Mouse (Mus musculus): ENCODE measurements at regions not wholly inside any gene's neighbourhood (a gene's known extent, or its start where the extent isn't known, plus 50 kb on each side); places are given as distances from the start of the nearest gene placed in this dataset.

- H3K9me3 ChIP-seq, result no peaks in the 10 kb centered on the region
- no peaks in the 10 kb centered on the region for H3K36me3 ChIP-seq
- no peak overlapping the region for H3K27ac ChIP-seq
- H3K4me2 ChIP-seq, result no peak overlapping the region
- no peak for ATAC-seq (ENCODE audit: low FRiP score)
- peaks cover 5% of the 10 kb centered on the region; the same call in 1 of the 2 replicates for H3K4me1 ChIP-seq (replicated peaks)
- H3K27me3 ChIP-seq, result no peaks in the 10 kb centered on the region
- 80% methylated on average over 2 of the region's 2 CpGs for WGBS
- H3K4me3 ChIP-seq, result no peak overlapping the region
- no peak overlapping the region for H3K9ac ChIP-seq
Measured at GRCm38 (mm10) chr1:80854945-80855656, 96.8 kb upstream of the Dock10 start.

- Histone ChIP-seq H3K4me1 (replicated peaks) (peaks cover 5% of the 10 kb centered on the region; the same call in 1 of the 2 replicates), H3K4me2 (peak overlapping the region; percentile 21; the same call in 1 of the 2 replicates), H3K27ac (no peak overlapping the region), H3K9ac (no peak overlapping the region), H3K9me3 (no peaks in the 10 kb centered on the region), H3K4me3 (no peak overlapping the region), H3K36me3 (no peaks in the 10 kb centered on the region), H3K27me3 (no peaks in the 10 kb centered on the region)
- WGBS, result 58% methylated on average over 7 of the region's 7 CpGs
- peak; percentile 80 for ATAC-seq (ENCODE audit: low FRiP score)
Measured at GRCm38 (mm10) chr1:80854289-80854701, 96.0 kb upstream of the Dock10 start.

- Histone ChIP-seq H3K9me3 (no peaks in the 10 kb centered on the region), H3K27me3 (no peaks in the 10 kb centered on the region), H3K9ac (no peak overlapping the region), H3K36me3 (no peaks in the 10 kb centered on the region), H3K27ac (no peak overlapping the region), H3K4me1 (replicated peaks) (peaks cover 5% of the 10 kb centered on the region; the same call in 1 of the 2 replicates), H3K4me3 (no peak overlapping the region), H3K4me2 (no peak overlapping the region)
- WGBS, result 38% methylated on average over 2 of the region's 2 CpGs
- no peak for ATAC-seq (ENCODE audit: low FRiP score)
Measured at GRCm38 (mm10) chr1:80852761-80853160, 94.4 kb upstream of the Dock10 start.

- Histone ChIP-seq H3K4me2 (no peak overlapping the region), H3K4me1 (replicated peaks) (no peaks in the 10 kb centered on the region), H3K27ac (no peak overlapping the region), H3K27me3 (no peaks in the 10 kb centered on the region), H3K9ac (no peak overlapping the region), H3K4me3 (no peak overlapping the region), H3K36me3 (no peaks in the 10 kb centered on the region), H3K9me3 (no peaks in the 10 kb centered on the region)
- ATAC-seq (ENCODE audit: low FRiP score), result peak; percentile 52; the same call in 1 of the 2 replicates
Measured at GRCm38 (mm10) chr1:80830196-80830794, 72.0 kb upstream of the Dock10 start.

GRCm38 (mm10) chr1:80826383-80826782 lies 68.1 kb upstream of the Dock10 start:
- no peaks in the 10 kb centered on the region for H3K27me3 ChIP-seq
- WGBS, result 78% methylated on average over 1 of the region's 1 CpGs
- ATAC-seq (ENCODE audit: low FRiP score), result no peak

GRCm38 (mm10) chr1:80823953-80824352 lies 65.6 kb upstream of the Dock10 start:
- no peak overlapping the region for H3K4me3 ChIP-seq
- H3K4me2 ChIP-seq, result no peak overlapping the region
- no peak overlapping the region for H3K27ac ChIP-seq
- 30% methylated on average over 3 of the region's 3 CpGs for WGBS
- H3K27me3 ChIP-seq, result no peaks in the 10 kb centered on the region
- 0 out of 2 replicates have a peak, but pooled peaks have one; percentile 36 for ATAC-seq (ENCODE audit: low FRiP score)
- peaks cover 10% of the 10 kb centered on the region for H3K4me1 ChIP-seq (replicated peaks)
- H3K9me3 ChIP-seq, result no peaks in the 10 kb centered on the region
- no peak overlapping the region for H3K9ac ChIP-seq
- H3K36me3 ChIP-seq, result no peaks in the 10 kb centered on the region

More at GRCm38 (mm10) chr1:80826383-80826782, 68.1 kb upstream of the Dock10 start:
- Histone ChIP-seq H3K9me3 (no peaks in the 10 kb centered on the region), H3K36me3 (no peaks in the 10 kb centered on the region), H3K9ac (no peak overlapping the region), H3K4me1 (replicated peaks) (peaks cover 10% of the 10 kb centered on the region), H3K4me3 (no peak overlapping the region), H3K4me2 (no peak overlapping the region), H3K27ac (no peak overlapping the region)

- no peak for ATAC-seq (ENCODE audit: low FRiP score)
- 86% methylated on average over 1 of the region's 1 CpGs for WGBS
- no peak overlapping the region for H3K27ac ChIP-seq
Measured at GRCm38 (mm10) chr1:80822185-80822584, 63.9 kb upstream of the Dock10 start.

GRCm38 (mm10) chr1:80812906-80813305 lies 54.6 kb upstream of the Dock10 start:
- H3K4me1 ChIP-seq (replicated peaks), result no peaks in the 10 kb centered on the region
- 79% methylated on average over 3 of the region's 3 CpGs for WGBS
- H3K4me2 ChIP-seq, result no peak overlapping the region
- no peaks in the 10 kb centered on the region for H3K27me3 ChIP-seq
- H3K4me3 ChIP-seq, result no peak overlapping the region
- ATAC-seq (ENCODE audit: low FRiP score), result no peak
- no peak overlapping the region for H3K27ac ChIP-seq
- no peak overlapping the region for H3K9ac ChIP-seq
- no peaks in the 10 kb centered on the region for H3K9me3 ChIP-seq
- H3K36me3 ChIP-seq, result no peaks in the 10 kb centered on the region

More at GRCm38 (mm10) chr1:80822185-80822584, 63.9 kb upstream of the Dock10 start:
- Histone ChIP-seq H3K27me3 (no peaks in the 10 kb centered on the region), H3K9me3 (no peaks in the 10 kb centered on the region), H3K36me3 (no peaks in the 10 kb centered on the region), H3K4me3 (no peak overlapping the region), H3K4me1 (replicated peaks) (peaks cover 10% of the 10 kb centered on the region), H3K9ac (no peak overlapping the region), H3K4me2 (no peak overlapping the region)

Measured in hindbrain, embryonic 13.5 days (tissue).